Mouse (Mus musculus) neural tube, embryonic 10.5 days (tissue): ENCODE results near the gene Cmtm2b.

Source experiments
- DNase-seq: peaks from one replicate; pipeline ENCODE4 v3.0.0-alpha.2; 2017; ENCODE audit warnings: low spot score; ENCODE audit errors: extremely low spot score

Cmtm2b gene

DNA sequence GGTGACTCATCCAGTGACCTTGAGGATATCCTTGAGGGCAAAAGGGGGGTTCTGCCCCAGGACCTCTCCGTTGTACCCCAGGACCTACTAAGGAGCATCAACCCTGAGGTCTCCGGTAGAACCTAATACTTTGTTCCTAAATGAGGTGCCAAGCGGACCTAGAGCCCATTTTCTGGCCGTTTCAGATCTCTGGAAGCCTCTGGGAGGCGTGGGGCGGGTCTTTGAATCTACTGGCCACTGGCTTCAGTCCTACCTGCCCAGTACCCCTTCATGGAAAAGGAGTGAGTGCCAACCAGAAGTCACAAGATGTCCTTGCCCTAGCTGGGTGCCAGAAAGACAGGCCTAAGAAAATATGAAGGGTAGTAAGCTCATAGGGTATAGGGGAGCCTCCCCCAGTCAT lies 19.6 kb downstream of the Cmtm2b start:
- no peak for DNase-seq

DNA sequence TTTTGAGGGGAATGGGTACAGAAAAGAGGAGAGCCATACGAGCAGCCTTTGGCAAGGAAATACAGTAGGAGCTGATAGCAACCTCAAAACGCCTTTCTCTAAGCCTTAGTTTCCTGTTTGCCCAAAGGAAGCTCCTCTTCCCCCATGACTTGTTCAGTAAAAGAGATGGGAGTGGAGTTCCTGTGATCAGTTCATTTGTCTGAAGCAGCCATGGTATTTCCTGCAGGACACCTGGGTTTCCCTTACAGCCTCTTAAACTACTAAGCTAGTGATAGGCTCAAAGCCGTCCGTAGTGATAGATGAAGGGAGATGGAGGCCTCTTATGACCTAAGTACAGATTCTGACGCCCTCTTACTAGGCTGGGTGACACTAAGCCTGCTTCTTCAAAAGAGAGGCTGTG lies 20.4 kb downstream of the Cmtm2b start:
- DNase-seq, result no peak

DNA sequence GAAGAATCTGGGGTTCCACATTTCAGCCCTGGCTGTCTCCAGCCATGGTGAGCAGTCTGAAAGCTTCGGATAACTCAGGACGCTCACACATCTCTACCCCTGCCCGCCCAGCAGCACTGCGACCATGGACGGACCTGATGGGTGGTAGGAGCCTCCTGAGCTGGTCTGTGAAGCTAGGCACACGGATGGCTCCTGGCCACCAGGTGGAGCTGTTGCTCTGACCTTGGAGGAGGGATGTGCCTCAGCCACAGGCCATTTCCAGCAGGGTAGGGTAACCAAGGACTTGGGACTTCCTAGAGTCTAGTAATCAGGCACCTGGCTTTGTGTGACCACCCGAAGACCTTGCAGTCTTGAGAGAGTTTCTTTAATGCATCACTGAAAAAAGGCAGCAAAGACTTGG lies 21.9 kb downstream of the Cmtm2b start:
- peak; percentile 88 for DNase-seq

DNA sequence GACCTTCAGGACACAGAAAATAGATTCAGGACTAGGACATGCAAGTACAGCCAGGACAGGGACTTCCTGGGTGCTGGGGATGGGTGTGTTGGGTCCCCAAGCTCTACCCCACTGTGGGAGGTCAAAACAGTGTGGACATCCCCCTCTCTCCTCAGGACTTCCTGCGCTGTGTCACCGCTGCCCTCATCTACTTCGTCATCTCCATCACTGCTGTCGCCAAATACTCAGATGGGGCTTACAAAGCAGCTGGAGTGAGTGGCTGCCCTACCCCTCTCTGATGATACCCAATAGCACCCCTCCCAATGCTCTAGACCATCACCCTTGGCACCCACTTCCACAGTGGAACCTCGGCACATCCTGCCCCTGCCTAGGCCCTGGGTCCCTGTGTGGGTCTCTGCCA lies 22.6 kb downstream of the Cmtm2b start:
- no peak for DNase-seq

DNA sequence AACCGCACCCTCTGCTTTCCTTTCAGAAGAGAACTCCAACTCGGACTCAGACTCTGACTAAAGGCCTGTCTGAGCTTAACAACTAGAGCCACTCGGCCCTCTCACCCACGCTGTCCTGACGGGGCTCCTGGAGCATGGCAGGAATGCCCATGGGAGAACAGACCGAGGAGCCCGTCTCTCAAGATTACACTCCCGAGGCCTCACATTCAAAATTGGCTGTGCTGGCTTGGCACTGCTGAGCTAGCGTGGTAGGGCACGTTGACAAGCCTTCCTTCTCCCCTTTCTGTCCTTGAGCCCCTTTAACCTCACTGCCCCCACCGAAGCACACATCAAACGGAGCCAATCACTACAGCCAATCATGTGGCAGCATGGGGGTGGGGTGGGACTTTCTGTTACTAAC lies 24.7 kb downstream of the Cmtm2b start:
- DNase-seq, result no peak

DNA sequence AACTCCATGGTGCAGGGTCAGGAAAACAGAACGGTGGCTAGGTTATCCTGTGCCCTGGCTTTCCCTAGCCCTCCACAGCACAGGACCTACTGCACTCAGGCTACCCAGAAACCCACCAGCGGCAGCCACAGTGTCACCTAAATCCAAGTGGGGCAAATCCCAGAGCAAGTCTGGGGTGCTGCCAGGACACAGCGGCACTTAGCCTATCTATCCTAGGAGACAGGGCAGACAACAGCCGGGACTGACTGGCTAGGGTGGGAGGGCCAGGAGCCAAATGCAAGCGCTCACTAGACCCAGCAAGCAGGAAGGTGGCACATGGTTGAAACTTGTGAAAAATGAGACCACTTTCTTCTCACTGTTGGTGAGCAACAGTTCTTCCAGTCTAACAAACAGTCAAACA lies 26.9 kb downstream of the Cmtm2b start:
- DNase-seq, result no peak

DNA sequence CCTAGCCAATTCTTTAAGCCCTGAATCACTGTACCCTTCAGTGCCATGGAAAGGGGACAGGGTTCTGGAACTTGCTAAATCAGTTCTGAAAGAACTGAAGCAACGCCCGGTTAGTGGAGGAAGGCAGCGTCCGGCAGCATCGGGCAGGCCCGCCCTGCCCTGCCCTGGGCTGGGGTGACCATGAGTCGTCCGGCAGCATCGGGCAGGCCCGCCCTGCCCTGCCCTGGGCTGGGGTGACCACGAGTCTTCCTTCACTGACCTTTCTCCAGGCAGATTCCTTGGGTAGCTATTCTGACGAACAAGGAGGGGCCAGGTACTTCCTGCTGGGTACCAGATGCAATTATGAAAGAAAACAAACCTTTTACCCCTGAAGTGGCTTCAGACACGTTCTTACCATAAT lies 28.0 kb downstream of the Cmtm2b start:
- DNase-seq, result no peak

DNA sequence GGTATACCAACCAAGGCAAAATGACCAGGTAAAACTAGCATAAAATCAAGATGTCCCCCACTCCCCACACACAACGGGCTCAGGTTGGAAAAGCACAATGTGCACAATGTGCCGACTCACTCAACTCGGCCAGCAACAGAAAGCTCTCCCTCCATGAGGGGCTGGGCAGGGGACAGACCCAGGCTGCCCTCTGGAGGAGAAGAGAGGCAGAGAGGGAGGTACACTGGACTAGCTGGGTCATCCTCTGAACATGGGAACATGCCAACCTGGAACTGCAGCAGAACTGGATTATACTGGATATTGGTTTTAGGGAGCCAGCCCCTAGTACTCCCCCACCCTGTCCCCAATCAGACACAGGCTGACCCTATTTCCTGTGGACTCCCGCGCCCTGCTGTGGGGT lies 31.2 kb downstream of the Cmtm2b start:
- no peak for DNase-seq

DNA sequence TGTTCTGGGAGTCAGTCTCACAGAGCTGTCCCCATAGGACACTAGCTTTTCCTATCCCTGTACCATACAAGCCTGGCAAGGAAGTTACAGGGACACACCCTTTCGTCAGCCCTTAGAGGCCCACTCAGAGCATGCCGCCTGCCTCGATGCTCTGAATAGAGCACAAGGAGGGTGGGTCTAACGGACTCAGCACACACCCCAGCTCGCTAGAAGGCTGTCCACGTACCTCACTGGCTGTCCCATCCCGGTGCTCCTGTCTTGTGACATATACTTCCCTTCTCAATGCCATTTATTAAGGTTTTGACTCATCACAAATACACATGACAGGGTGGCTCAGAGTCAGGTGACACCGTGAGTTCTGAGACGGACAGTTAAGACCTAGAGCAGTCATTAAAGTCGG lies 32.5 kb downstream of the Cmtm2b start:
- DNase-seq, result no peak

DNA sequence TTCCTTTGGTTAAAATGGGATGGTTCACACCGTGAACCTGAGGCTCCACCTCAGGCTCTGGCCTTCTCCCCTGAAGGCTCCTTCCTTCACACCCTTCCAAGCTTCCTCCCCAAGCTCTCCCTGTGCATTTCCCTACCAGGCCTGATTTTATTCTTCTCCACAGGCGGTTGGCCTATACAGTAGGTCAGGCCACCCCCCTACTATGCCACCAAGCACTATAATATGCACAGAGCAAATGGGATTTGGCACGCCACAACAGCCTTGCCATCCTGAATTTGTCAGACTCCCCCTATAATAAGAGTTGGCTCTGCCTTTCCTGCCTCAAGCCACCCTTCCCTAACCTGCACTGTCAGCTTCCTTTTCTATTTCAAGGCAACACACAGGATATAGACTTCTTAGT lies 36.6 kb downstream of the Cmtm2b start:
- no peak for DNase-seq

DNA sequence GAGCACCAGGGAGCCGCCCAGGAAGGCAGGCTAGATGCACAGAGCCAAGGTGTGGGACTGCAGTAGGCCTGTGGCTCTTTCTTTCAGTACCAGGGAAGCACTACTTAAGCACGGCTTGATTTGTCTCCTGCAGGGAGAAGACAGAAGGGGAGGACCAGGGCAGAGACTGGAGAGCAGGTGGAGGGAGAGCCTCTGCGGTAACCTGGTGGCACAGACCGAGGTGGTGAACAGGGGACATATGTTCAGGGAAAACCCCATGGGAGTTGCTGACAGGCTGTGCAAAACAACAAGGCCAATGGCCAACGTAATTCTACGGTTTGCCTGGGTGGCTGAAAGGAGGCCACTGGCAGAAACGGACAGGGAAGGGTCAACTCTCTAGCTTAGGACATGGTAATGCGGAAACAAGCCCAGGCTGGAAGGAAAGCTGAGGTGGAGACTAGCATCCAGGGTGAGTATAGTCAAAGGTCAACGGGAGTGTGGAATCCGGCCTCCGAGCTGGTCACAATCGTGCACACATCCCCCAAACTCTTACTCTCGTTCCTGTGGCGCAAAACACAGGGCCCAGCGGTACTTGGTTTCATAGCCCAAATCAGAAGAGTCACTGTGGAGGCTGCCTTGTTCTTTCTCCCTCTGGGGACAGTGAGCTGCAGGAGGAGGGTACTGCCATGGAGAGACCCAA lies 37.9 kb downstream of the Cmtm2b start:
- DNase-seq, result no peak

DNA sequence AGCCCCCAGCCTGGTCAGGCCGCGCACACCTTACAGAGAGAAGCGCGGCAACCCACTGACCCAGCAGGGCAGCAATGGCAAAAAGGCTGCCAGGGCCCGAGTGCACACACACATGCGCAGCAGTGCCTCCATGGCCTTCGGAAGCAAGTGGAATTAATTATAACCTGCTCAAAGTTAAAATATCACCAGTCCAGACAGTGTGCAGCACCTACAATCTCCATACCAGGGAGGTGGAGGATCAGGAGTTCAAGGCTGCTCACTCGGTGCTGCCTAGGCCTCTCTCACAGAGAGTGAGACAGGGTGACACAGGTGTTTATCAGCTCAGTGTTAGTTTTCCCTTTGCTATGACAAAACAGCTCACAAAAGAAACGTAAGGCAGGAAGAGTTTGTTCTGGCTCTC lies 43.7 kb downstream of the Cmtm2b start:
- DNase-seq, result no peak

DNA sequence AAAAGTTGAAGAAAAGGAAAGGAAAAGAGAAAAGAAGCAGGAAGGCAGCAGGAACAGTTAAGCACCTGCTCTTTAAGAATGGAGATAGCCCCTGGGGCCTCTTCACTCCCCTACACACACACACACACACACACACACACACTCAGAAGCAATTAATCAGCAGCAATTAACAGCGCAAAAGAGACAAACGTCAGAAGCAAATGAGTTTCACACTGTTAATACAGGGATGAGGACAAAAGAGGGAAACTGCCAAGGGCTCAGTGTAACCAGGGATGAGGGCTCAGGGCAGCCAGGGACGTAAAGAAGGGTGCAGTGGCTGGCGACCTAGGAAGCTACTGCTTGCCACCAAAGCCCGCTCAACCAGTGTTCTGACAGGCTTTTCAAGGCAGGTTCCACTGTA lies 45.4 kb downstream of the Cmtm2b start:
- no peak for DNase-seq

DNA sequence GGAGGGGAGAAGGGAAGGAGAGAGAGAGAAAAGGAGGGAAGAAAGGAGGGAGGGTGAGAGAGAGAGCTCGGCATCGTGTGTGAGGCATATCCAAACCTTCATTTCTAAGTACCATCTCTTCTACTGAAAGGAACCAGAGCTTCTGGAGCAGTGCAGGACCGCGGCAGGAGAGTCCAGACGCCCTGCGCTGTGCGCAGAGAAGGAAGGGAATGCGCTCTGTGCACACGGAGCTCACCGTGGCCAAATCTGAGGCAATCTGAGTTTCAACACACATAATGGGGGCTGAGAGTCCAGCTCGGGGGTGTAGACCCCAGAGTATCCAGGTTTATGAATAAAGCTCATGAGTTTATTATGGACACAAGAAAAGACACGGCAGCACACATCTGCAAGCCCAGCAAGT lies 47.6 kb downstream of the Cmtm2b start:
- no peak for DNase-seq

DNA sequence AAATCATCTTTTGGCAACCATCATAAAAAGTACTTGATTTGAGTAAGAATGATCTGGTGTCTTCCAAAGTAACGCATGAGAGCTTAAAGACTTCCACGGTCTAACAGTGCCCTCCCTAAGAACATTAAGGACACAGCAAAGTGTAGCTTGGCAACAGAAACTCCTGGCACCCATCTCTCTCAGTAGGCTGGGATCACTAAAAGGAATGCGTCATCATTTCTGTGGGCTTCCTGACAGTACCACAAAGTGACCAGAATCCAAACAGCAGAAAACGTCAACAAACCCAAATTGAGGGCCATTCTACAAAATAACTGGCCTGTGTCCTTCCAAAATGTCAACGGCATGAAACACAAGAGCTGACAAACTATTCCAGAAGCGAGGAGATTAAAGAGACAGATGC lies 48.0 kb downstream of the Cmtm2b start:
- no peak for DNase-seq

DNA sequence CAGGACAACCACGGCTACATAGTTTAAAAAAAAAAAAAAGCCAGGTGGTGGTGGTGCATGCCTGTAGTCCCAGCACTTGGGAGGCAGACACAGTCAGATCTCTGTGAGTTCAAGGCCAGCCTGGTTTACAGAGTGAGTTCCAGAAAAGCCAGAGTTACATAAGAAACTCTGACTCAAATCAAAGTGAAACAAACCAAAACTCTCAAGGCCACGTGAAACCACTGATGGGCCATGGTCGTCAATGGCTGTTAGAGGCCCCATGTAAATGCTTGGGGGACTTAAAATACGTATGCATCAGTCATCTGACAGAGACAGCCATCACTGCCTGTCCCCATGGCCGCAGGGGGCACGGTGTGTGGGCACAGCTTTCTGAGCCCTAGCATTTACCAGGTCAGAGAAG lies 49.1 kb downstream of the Cmtm2b start:
- DNase-seq, result no peak

DNA sequence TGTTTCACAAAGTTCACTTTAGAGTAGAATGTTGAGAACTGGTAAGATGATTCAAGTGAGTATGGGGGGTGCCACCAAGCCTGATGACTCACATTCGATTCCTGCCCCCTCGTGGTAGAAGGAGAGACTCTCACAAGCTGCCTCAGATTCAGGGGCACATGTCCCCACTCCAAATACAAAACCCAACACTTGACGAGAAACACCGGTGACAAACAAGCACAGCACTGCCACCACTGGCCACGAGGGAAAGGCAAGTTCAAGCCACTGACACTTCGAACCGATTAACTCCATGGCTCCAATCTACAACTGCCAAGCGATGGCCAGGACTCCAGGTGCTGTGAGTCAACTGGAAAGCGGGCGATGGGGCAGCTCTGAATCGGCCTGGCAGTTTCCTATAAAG lies 51.7 kb downstream of the Cmtm2b start:
- no peak for DNase-seq

DNA sequence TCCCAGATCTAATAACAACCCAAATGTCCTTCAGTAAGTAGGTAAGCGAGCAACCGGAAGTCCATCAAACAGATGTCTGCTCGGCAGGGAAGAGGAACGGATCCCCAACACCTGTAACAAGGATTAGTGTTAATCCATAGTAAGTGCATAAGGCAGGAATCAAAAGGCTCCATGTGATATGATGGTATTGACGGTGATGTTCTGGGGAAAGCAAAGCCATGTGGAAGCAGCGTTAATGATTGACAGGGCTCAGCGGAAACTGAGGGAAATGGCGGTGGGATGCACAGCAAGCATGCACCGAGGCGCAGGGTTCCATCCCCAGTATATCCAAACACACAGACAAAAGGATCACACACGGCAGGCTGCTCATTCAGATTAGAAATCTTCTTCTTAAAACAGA lies 52.2 kb downstream of the Cmtm2b start:
- DNase-seq, result no peak

DNA sequence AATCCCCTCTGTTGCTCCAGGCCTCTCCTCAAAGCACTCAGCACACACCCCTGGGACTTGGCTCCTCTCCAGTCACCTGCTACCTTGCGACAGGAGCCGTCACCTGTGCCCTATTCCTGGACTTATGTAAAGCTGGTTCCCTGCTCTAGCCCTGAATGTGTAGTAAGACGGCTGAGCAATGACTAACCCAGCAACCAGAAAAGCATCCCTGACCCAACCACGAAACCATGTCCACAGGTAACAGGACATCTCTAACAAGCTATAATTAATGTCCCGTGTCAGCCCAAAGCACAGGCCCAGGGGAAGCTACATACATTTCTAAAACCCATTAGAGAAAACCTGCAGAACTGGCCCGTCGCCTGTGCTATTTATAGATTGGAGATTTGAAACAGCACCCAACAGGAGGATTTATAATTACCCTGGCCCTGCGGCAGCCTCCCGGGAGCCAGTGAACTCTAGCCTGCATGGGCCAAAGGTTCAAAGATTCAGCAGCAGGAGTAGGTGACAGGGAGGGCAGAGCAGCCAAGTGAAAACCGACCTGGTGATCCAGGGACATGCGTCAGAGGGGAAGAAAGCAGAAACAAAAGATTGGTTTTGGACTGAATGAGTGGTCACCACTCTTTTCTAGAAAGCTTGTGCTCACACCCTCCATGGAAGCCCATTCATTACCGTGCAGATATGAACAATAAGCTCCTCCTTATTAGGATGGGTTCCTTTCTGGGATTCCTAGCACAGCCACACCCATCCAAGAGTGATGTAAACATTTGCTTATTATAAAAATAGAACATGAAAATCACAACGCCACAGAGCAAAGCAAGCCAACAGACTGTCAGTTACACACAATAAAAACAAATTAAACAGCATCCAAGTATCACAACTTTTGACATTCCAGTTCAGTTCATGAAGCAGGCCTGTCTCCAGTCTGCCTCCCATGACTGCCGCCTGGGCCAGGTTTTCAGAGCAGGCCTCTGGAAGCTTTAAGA lies 53.1 kb downstream of the Cmtm2b start:
- DNase-seq, result no peak

DNA sequence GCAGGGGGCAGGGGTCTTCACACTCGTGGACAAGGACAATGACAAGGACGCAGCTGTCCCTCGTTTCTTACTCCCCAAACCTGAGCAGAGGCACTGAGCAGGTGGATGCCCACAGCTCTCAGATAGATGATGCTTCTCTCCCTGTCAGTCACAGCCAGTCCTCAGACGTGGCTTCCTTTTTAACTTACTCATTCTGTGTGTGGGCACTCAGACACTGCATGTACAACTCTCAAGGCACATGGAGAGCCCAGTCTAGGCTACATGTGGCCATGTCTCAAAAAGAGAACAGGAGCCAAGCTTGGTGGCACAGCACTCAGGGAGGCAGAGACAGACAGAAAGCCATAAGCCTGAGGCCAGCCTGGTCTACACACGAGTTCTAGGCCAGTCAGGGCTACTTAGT lies 53.9 kb downstream of the Cmtm2b start:
- no peak for DNase-seq

DNA sequence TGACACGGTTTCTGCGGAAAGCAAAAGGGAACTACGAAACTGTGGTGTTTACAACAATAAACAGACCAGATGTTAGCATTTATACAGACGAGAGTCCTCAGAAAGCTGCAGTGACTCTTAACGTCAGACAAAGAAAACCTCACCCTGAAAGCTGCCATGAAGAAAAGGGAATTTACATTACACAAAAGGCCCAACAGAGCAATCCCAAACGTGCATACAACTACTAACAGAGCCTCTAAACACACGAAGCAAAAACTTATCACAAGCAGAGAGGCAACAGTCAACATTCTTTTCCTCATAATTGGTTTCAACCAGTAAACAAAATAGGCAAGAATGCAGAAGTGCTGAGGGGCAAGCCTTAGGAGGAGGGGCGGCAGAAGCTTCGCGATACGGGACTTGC lies 54.6 kb downstream of the Cmtm2b start:
- no peak for DNase-seq

DNA sequence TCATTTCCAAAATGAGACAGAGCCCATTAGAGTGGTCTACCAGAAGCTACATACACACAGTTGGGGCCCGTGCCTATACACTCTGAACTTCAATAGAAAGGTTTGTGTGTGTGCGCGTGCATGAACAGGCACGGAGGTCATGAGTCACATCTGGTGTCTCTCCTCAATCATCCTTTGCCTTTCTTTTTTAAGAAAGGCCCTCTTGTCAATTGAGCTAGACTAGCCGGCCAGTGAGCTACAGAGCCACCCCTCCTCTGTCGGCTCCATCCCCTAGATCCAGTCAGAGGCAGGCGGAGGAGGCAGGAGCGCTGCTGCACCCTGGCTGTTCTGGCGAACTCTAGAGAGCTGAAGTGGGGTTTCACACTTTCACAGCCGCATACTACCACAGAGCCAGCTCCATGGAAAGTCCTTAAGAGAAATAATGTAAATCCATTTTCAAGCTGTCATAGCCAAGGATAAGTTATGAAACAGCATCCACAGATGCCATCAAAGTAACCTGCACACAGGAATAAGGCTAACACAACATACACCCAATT lies 57.3 kb downstream of the Cmtm2b start:
- DNase-seq, result peak; percentile 53

DNA sequence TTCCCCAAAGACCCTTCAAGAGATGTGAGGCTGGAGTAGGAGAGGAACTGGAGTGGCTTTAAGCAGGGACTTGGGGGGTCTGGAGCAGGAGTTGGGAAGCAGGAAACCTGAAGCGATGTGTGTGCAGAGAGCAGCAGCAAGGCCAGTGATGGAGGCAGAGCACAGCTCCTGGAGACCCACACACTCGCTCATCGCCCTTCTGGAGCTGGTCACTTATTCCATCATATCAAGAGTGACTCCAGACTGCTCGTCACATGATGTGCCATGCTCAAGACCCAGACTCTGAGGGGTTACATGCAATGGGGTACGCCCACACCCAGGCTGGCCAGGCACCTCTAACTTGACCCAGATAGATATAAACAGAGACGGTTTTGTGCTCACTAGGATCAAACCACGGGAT lies 58.2 kb downstream of the Cmtm2b start:
- DNase-seq, result no peak
